Mouse (Mus musculus) MEL (cell line): ENCODE measurements around the gene Adamts7. TPM values are rescaled to one million over a fixed set of nuclear protein-coding genes. Genes with fewer than 3 reads are reported as not detected.
A peak's percentile ranks its signal among the peaks of the same experiment; 100 is the strongest.

ENCODE experiments used
- DNase-seq: peaks from one replicate; pipeline ENCODE4 v3.0.0; 2011; ENCODE audit warnings: low read depth, low spot score
- H3K27ac ChIP-seq: 2 replicates; pipeline ENCODE4 v1.5.1; 2012; ENCODE audit warnings: low read depth, mild to moderate bottlenecking, control low read depth, low read length, moderate library complexity; ENCODE audit not compliant: control insufficient read depth
- H3K27me3 ChIP-seq, 2 experiments: fragments of 150-350 bp in 1 of 2; sonication (generic) in 1 of 2; 2 replicates each; pipeline ENCODE4 v1.6.1; 2012; ENCODE audit warnings: low read length in 2 of 2, mild to moderate bottlenecking in 2 of 2, improper control_type of control experiment in 1 of 2, moderate library complexity in 1 of 2; ENCODE audit not compliant: insufficient read depth in 2 of 2, control insufficient read depth in 1 of 2
- H3K36me3 ChIP-seq, 2 experiments: 2 replicates each; pipeline ENCODE4 v1.6.1; 2012 to 2014; ENCODE audit warnings: low read length in 2 of 2, improper control_type of control experiment in 1 of 2, inconsistent platforms in 1 of 2, mild to moderate bottlenecking in 1 of 2; ENCODE audit not compliant: insufficient read depth in 2 of 2, control insufficient read depth in 1 of 2
- H3K4me1 ChIP-seq, 2 experiments: fragments of 150-350 bp in 1 of 2; sonication (generic) in 1 of 2; 2 replicates each; pipeline ENCODE4 v1.6.1; 2012; ENCODE audit warnings: low read length in 2 of 2, improper control_type of control experiment in 1 of 2, mild to moderate bottlenecking in 1 of 2; ENCODE audit not compliant: insufficient read depth in 2 of 2, control insufficient read depth in 1 of 2
- H3K4me3 ChIP-seq, 2 experiments: fragments of 150-350 bp in 1 of 2; sonication (generic) in 1 of 2; 2 replicates each; pipeline ENCODE4 v1.5.1; 2012; ENCODE audit warnings: low read depth in 2 of 2, low read length in 2 of 2, mild to moderate bottlenecking in 2 of 2, moderate library complexity in 2 of 2, control low read depth in 1 of 2, improper control_type of control experiment in 1 of 2; ENCODE audit not compliant: control insufficient read depth in 1 of 2, insufficient read depth in 1 of 2
- H3K79me2 ChIP-seq: 2 replicates; pipeline ENCODE4 v1.6.1; 2012; ENCODE audit warnings: mild to moderate bottlenecking, low read length, moderate library complexity; ENCODE audit not compliant: control insufficient read depth, poor library complexity, insufficient read depth
- H3K9ac ChIP-seq: 2 replicates; pipeline ENCODE4 v1.6.1; 2012; ENCODE audit warnings: low read depth, mild to moderate bottlenecking, control low read depth, low read length, moderate library complexity; ENCODE audit not compliant: control insufficient read depth, poor library complexity, severe bottlenecking
- H3K9me3 ChIP-seq: fragments of 150-350 bp; sonication (generic); replicated peaks from 2 replicates; pipeline ENCODE4 v1.6.1; 2012; ENCODE audit warnings: mild to moderate bottlenecking, low read length, improper control_type of control experiment, moderate library complexity; ENCODE audit not compliant: insufficient read depth
- CHD1 ChIP-seq: IDR thresholded peaks from 2 replicates; pipeline ENCODE4 v1.6.1; 2012; ENCODE audit warnings: low read depth, mild to moderate bottlenecking, inconsistent platforms, low read length, improper control_type of control experiment
- CTCF ChIP-seq, 3 experiments: IDR thresholded peaks in 2 of 3; conservative IDR thresholded peaks in 1 of 3; 2 replicates each; pipeline ENCODE4 v1.5.1; 2011 to 2012; ENCODE audit warnings: low read length in 3 of 3, low read depth in 2 of 3, mild to moderate bottlenecking in 2 of 3, improper control_type of control experiment in 1 of 3, inconsistent platforms in 1 of 3, mixed read lengths in 1 of 3, moderate library complexity in 1 of 3; ENCODE audit not compliant: control insufficient read depth in 1 of 3, insufficient read depth in 1 of 3, poor library complexity in 1 of 3, severe bottlenecking in 1 of 3
- EP300 ChIP-seq, 2 experiments: IDR thresholded peaks; 2 replicates each; pipeline ENCODE4 v1.6.1; 2011; ENCODE audit warnings: improper control_type of control experiment in 2 of 2, low read length in 2 of 2, low read depth in 1 of 2, mild to moderate bottlenecking in 1 of 2
- ETS1 ChIP-seq: IDR thresholded peaks from 2 replicates; pipeline ENCODE4 v1.6.1; 2012; ENCODE audit warnings: low read depth, mild to moderate bottlenecking, inconsistent platforms, low read length, improper control_type of control experiment, moderate library complexity
- GABPA ChIP-seq: IDR thresholded peaks from 2 replicates; pipeline ENCODE4 v1.6.1; 2012; ENCODE audit warnings: low read depth, mild to moderate bottlenecking, inconsistent platforms, low read length, improper control_type of control experiment, moderate library complexity
- GATA1 ChIP-seq: IDR thresholded peaks from 2 replicates; pipeline ENCODE4 v1.6.1; 2011; ENCODE audit warnings: low read depth, low read length, improper control_type of control experiment
- MAZ ChIP-seq: IDR thresholded peaks from 2 replicates; pipeline ENCODE4 v1.6.1; 2012; ENCODE audit warnings: low read depth, mild to moderate bottlenecking, inconsistent platforms, low read length, improper control_type of control experiment
- MEF2A ChIP-seq: IDR thresholded peaks from 2 replicates; pipeline ENCODE4 v1.6.1; 2014; ENCODE audit warnings: low read depth, mild to moderate bottlenecking, inconsistent platforms, low read length, improper control_type of control experiment; ENCODE audit not compliant: poor library complexity, insufficient replicate concordance, severe bottlenecking; ENCODE audit errors: extremely low read depth
- POLR2A ChIP-seq, 2 experiments: IDR thresholded peaks; 2 replicates each; pipeline ENCODE4 v1.6.1; 2011 to 2012; ENCODE audit warnings: low read length in 2 of 2, mild to moderate bottlenecking in 2 of 2, control low read depth in 1 of 2, improper control_type of control experiment in 1 of 2, low read depth in 1 of 2, moderate library complexity in 1 of 2; ENCODE audit not compliant: control insufficient read depth in 1 of 2, insufficient read depth in 1 of 2, poor library complexity in 1 of 2
- POLR2AphosphoS2 ChIP-seq: IDR thresholded peaks from 2 replicates; pipeline ENCODE4 v1.6.1; 2011; ENCODE audit warnings: low read length, improper control_type of control experiment
- RCOR1 ChIP-seq: IDR thresholded peaks from 2 replicates; pipeline ENCODE4 v1.6.1; 2012; ENCODE audit warnings: low read depth, mild to moderate bottlenecking, inconsistent platforms, low read length, improper control_type of control experiment
- SIN3A ChIP-seq: IDR thresholded peaks from 2 replicates; pipeline ENCODE4 v1.6.1; 2012; ENCODE audit warnings: low read length, improper control_type of control experiment, inconsistent platforms
- TAL1 ChIP-seq: IDR thresholded peaks from 2 replicates; pipeline ENCODE4 v1.6.1; 2012; ENCODE audit warnings: mild to moderate bottlenecking, inconsistent platforms, low read length, moderate library complexity, mixed read lengths
- TBP ChIP-seq: IDR thresholded peaks from 2 replicates; pipeline ENCODE4 v1.8.0; 2011; ENCODE audit warnings: low read depth, low read length, improper control_type of control experiment
- USF2 ChIP-seq, 2 experiments: IDR thresholded peaks; 2 replicates each; pipeline ENCODE4 v1.6.1; 2011 to 2012; ENCODE audit warnings: improper control_type of control experiment in 2 of 2, low read length in 2 of 2, borderline replicate concordance in 1 of 2, inconsistent platforms in 1 of 2, low read depth in 1 of 2, mild to moderate bottlenecking in 1 of 2; ENCODE audit not compliant: insufficient read depth in 1 of 2
- ZC3H11A ChIP-seq: IDR thresholded peaks from 2 replicates; pipeline ENCODE4 v1.6.1; 2012; ENCODE audit warnings: low read depth, mild to moderate bottlenecking, inconsistent platforms, low read length, improper control_type of control experiment
- ZKSCAN1 ChIP-seq: IDR thresholded peaks from 2 replicates; pipeline ENCODE4 v1.6.1; 2012; ENCODE audit warnings: low read depth, mild to moderate bottlenecking, inconsistent platforms, low read length, improper control_type of control experiment, moderate library complexity
- ZNF384 ChIP-seq: IDR thresholded peaks from 2 replicates; pipeline ENCODE4 v1.6.1; 2012; ENCODE audit warnings: low read depth, mild to moderate bottlenecking, inconsistent platforms, low read length, improper control_type of control experiment
- polyA plus RNA-seq, 2 experiments: library from polyadenylated mRNA; stranded (reverse) in 1 of 2; unstranded in 1 of 2; fragments of >175 nt in 1 of 2; fragments of >200 nt in 1 of 2; gene quantifications; 2 replicates each; pipeline versions ENCODE4 v1.2.1 to v1.2.4; 2012; ENCODE audit warnings: low replicate concordance in 2 of 2, low read depth in 1 of 2; ENCODE audit not compliant: insufficient read length in 2 of 2, insufficient read depth in 1 of 2, missing spikeins in 1 of 2
- total RNA-seq: library from RNA; depleted of rRNA; stranded (reverse); fragments of 300-350 nt; gene quantifications from 2 replicates; pipeline ENCODE4 v1.2.3, GENCODE M21; 2012

Gene Adamts7
- total and polyA plus RNA-seq, 3 experiments, result 0.03 TPM; not detected in 2

- no peak for TF ChIP-seq ETS1
- no peak for TF ChIP-seq RCOR1
- TF ChIP-seq TBP, result no peak
- no peak for TF ChIP-seq POLR2AphosphoS2
- TF ChIP-seq ZKSCAN1, result no peak
- no peak for TF ChIP-seq TAL1
- no peak for TF ChIP-seq ZC3H11A
- TF ChIP-seq USF2 (IDR thresholded peaks at IDR 0.05; ENCODE audit: borderline replicate concordance in 1 of 2, insufficient read depth in 1 of 2, low read depth in 1 of 2, low read length in 2 of 2), result no peak
- Histone ChIP-seq H3K27ac (no peak overlapping the region), H3K79me2 (no peaks in the 10 kb centered on the region), H3K4me1 (peaks cover 0 to 5% of the 10 kb centered on the region in 2 experiments; a peak in 2 of 4 replicates), H3K36me3 (peaks cover 0 to 4% of the 10 kb centered on the region in 2 experiments; a peak in 1 of 4 replicates), H3K4me3 (peak overlapping the region; percentile 26 to 38; a peak in 3 of 4 replicates), H3K9me3 (no peaks in the 10 kb centered on the region), H3K27me3 (no peaks in the 10 kb centered on the region), H3K9ac (no peak overlapping the region)
- DNase-seq, result no peak
Measured at GRCm38 (mm10) chr9:90124873-90125245, 38.0 kb upstream of the Adamts7 start.

DNA sequence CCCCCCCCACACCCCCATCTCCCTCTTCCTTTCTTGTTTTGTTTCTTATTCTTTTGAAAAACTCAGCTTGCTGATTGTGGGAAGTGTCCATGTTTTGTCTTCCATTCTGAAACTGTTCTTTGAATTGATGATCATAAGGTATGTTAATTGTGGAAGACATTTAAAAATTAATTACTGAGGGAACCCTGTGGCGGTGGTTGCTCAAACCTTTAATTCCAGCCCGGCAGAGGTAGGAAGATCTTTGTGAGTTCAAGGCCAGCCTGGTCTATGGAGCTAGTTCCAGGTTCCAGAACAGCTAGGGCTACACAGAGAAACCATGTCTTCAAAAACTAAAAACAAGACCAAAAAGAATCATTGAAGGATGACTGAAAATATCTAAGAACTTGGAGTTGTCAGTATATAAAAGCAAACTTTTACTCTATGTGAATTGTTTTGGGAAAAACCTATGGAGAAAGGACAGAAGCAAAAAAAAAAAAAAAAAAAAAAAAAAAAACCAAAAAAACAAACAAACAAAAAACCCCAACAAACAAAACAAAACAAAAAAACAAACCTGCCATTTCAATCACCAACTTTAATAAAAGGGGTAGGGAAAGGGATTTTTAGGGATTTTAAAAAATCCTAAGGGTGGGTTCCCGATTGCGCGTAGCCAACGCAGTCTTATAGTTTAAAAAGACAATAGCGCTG is 37.3 kb upstream of the Adamts7 start:
- H3K79me2 ChIP-seq, result no peaks in the 10 kb centered on the region
- H3K4me3 ChIP-seq, result peak overlapping the region; percentile 63 to 66
- peak; percentile 78 for DNase-seq
- peak overlapping the region; percentile 66 for H3K9ac ChIP-seq
- H3K27ac ChIP-seq, result peak overlapping the region; percentile 83
- peaks cover 0 to 4% of the 10 kb centered on the region in 2 experiments; a peak in 1 of 4 replicates for H3K36me3 ChIP-seq
- no peaks in the 10 kb centered on the region for H3K9me3 ChIP-seq
- peaks cover 0 to 5% of the 10 kb centered on the region in 2 experiments; a peak in 2 of 4 replicates for H3K4me1 ChIP-seq
- no peaks in the 10 kb centered on the region for H3K27me3 ChIP-seq
- TF ChIP-seq CTCF (IDR thresholded peaks at IDR 0.05 in 2 of 3, conservative IDR thresholded peaks at IDR 0.05 in 1 of 3; ENCODE audit: control insufficient read depth in 1 of 3, insufficient read depth in 1 of 3, low read depth in 2 of 3, low read length in 3 of 3, poor library complexity in 1 of 3, severe bottlenecking in 1 of 3) (no peak), TBP (peak; percentile 57; the same call in 1 of the 2 replicates), GABPA (no peak), CHD1 (peak; percentile 82; the same call in 1 of the 2 replicates), ZC3H11A (no peak), POLR2A (IDR thresholded peaks at IDR 0.05; ENCODE audit: control insufficient read depth in 1 of 2, insufficient read depth in 1 of 2, low read depth in 1 of 2, low read length in 2 of 2, poor library complexity in 1 of 2) (no peak), MAZ (0 out of 2 replicates have a peak, but pooled peaks have one; percentile 27), EP300 (IDR thresholded peaks at IDR 0.05; ENCODE audit: low read depth in 1 of 2, low read length in 2 of 2) (no peak), SIN3A (0 out of 2 replicates have a peak, but pooled peaks have one; percentile 23), ZNF384 (peak; percentile 71), MEF2A (no peak), GATA1 (no peak)
